Mouse (Mus musculus) stomach, postnatal 0 days (tissue): ENCODE measurements around the gene A730061H03Rik.

Experiments used
- CTCF ChIP-seq: IDR thresholded peaks from 2 replicates; pipeline ENCODE4 v1.5.1; 2016; ENCODE audit warnings: antibody characterized with exemption, low read depth, mild to moderate bottlenecking, moderate library complexity
- EP300 ChIP-seq: optimal IDR thresholded peaks from 2 replicates; pipeline ENCODE3; 2016; ENCODE audit warnings: antibody characterized with exemption

DNA sequence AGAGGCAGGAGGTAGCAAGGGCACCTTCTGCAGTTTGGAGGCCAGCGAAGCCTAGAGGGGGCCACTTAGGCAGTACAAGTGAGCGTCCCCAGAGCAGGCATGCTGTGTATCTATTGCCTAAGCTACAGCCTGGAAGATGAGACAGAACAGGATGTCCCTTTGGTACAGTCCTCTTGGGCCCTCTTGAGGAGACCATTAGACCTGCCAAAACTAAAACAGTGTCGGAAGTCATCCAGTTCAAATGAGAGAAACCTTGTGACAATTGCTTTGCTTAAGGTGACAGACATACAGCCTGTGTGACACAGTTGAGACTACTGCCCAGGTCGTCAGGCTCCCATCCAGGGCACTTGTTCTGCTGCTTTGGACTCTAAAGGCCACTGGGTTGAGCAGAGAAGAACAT lies 40.6 kb downstream of the A730061H03Rik start:
- TF ChIP-seq CTCF (no peak), EP300 (no peak)
